Mouse (Mus musculus) bone marrow, adult 2 months (tissue): Measurements from ENCODE around the gene Cfdp1. TPM values are rescaled to one million over a fixed set of nuclear protein-coding genes. Genes with fewer than 3 reads are reported as not detected.

Experiments
- H3K27ac ChIP-seq: fragments of 200-500 bp; 2 replicates; pipeline ENCODE4 v1.5.1; 2012; ENCODE audit warnings: low read depth, mild to moderate bottlenecking, control low read depth, inconsistent platforms, low read length; ENCODE audit not compliant: control insufficient read depth, poor library complexity, insufficient read depth
- H3K4me1 ChIP-seq: fragments of 200-500 bp; 2 replicates; pipeline ENCODE4 v1.6.1; 2011; ENCODE audit warnings: low read length; ENCODE audit not compliant: control insufficient read depth, insufficient read depth
- H3K4me3 ChIP-seq: fragments of 200-500 bp; replicated peaks from 2 replicates; pipeline ENCODE3; 2011; ENCODE audit warnings: mild to moderate bottlenecking, low read depth, low read length, control low read depth; ENCODE audit not compliant: control insufficient read depth
- CTCF ChIP-seq: fragments of 200-500 bp; IDR thresholded peaks from 2 replicates; pipeline ENCODE4 v1.5.1; 2011; ENCODE audit warnings: low read length, control low read depth; ENCODE audit not compliant: control insufficient read depth, insufficient read depth
- POLR2A ChIP-seq: fragments of 200-500 bp; IDR thresholded peaks from 2 replicates; pipeline ENCODE4 v1.6.1; 2011; ENCODE audit warnings: low read depth, mild to moderate bottlenecking, control low read depth, low read length, borderline replicate concordance; ENCODE audit not compliant: control insufficient read depth
- WGBS: fragments of 180-500 bp; shearing (Covaris S2); methylation state at CpG from one replicate; pipeline ENCODE4 v1.1.7; 2018; 5-methylcytosine and 5-hydroxymethylcytosine counted together
- polyA plus RNA-seq: library from polyadenylated mRNA; stranded (reverse); fragments of >200 nt; gene quantifications from 2 replicates; pipeline ENCODE4 v1.2.4, GENCODE M21; 2011; ENCODE audit warnings: low replicate concordance; ENCODE audit not compliant: missing spikeins, insufficient read depth, insufficient read length

The Cfdp1 gene
- polyA plus RNA-seq, 1 experiment: 116 TPM

DNA sequence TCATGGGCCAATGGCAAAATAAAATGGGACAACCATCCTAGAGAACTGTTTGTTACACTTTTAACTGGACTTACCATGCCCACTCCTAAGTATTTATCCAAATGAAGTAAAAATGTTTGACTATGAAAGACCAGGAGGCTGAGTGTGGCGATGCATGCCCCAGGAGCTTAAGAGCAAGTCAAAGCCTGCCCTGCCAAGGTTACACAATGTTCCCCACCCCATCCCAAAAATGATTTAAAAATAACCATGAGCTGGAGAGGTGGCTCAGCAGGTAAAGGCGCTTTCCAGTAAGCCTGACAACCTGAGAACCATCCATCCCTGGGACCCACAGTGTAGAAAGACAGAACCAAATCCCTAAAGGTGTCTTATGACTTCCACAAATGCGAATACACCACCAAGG, 35.5 kb downstream of the Cfdp1 start:
- Histone ChIP-seq H3K4me1 (peaks cover 7% of the 10 kb centered on the region), H3K4me3 (no peak overlapping the region), H3K27ac (no peak overlapping the region)
- TF ChIP-seq POLR2A (no peak), CTCF (no peak)
- WGBS: 88% methylated on average over 3 of the region's 3 CpGs

DNA sequence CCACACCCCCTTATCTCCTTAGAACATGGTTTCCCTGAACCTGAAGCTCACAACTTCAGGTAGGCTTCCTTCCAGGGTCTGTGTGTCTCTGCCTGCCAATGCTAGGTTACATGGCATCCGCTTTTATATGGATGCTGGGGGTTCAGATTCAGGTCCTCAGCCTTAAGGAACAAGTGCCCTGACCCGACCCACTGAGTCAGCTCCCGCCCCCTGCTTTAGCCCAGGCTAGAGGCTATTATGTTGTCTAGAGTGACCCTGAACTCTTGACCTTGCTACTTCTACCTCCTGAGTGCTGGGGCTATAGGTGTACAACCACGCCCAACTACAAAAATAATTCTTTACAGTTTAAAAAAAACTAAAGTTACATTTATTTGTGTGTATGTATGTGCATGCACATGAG, 39.0 kb downstream of the Cfdp1 start:
- 88% methylated on average over 4 of the region's 4 CpGs for WGBS
- no peak for TF ChIP-seq POLR2A
- no peak for TF ChIP-seq CTCF
- H3K27ac ChIP-seq: no peak overlapping the region

GRCm38 (mm10) chr8:111813818-111814217, 40.3 kb downstream of the Cfdp1 start:
- no peak overlapping the region for H3K27ac ChIP-seq
- 81% methylated on average over 9 of the region's 9 CpGs for WGBS
- TF ChIP-seq POLR2A: no peak
- no peak for TF ChIP-seq CTCF
- no peaks in the 10 kb centered on the region; the same call in 1 of the 2 replicates for H3K4me1 ChIP-seq
- no peak overlapping the region for H3K4me3 ChIP-seq

More for the DNA sequence above, 39.0 kb downstream of the Cfdp1 start:
- H3K4me3 ChIP-seq: no peak overlapping the region
- H3K4me1 ChIP-seq: no peaks in the 10 kb centered on the region; the same call in 1 of the 2 replicates

DNA sequence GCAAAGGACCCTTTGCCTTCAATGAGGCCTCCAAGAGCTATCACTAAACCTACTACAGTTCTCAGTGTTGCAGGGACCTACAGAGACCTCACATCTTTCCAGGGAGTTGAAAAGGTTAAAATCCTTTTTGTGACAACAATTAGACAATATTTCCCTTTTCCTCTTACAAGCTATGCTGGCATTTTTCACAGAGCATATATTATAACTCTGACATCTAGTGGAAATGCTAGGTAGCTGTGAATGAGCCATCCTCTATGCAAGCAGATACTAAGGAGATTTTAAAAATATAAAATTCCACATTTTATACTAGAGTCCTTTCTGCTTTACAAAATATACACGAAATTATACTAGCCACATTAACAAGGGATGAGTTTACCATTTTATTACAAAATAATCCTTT, 41.3 kb downstream of the Cfdp1 start:
- Histone ChIP-seq H3K4me3 (no peak overlapping the region), H3K4me1 (no peaks in the 10 kb centered on the region; the same call in 1 of the 2 replicates), H3K27ac (no peak overlapping the region)
- WGBS: 68% methylated on average over 1 of the region's 1 CpGs
- TF ChIP-seq CTCF (no peak), POLR2A (no peak)

GRCm38 (mm10) chr8:111810656-111811336, 43.3 kb downstream of the Cfdp1 start:
- Histone ChIP-seq H3K4me1 (no peaks in the 10 kb centered on the region; the same call in 1 of the 2 replicates), H3K4me3 (no peak overlapping the region), H3K27ac (no peak overlapping the region)
- TF ChIP-seq POLR2A (no peak), CTCF (no peak)
- WGBS: 79% methylated on average over 2 of the region's 2 CpGs

DNA sequence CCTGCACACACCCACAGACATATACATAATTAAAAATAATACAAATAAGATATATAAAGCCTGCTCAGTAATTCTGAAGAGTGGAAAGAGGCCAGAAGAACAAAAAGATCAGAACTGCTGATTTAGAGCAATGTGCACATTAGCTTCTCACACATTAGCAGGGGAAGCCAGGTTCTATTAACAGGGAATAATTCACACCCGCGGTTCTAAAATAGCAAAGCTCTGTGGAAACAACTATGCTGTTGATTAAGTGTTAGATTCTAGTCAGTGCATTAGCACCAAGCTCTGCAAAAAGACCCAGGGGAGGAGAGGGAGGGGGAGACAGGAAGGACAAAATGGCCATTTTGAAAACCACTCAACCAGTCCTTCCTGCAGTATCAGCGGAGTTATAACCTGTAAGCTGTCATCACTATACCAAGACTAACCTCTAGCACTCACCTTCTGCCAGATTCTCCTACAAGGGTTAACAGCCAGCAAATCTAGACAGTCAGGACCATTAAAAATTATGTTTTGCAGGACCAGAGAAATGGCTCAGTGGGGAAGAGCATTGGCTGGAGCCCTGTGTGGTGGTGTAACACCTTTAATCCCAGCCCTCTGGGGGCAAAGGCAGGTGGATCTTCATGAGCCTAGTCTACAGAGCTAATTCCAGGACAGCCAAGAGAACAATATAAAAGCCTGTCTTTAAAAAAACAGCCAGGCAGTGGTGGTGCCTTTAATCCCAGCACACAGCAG, 45.0 kb downstream of the Cfdp1 start:
- H3K27ac ChIP-seq: no peak overlapping the region
- H3K4me1 ChIP-seq: no peaks in the 10 kb centered on the region; the same call in 1 of the 2 replicates
- H3K4me3 ChIP-seq: no peak overlapping the region
- 80% methylated on average over 3 of the region's 3 CpGs for WGBS
- TF ChIP-seq POLR2A (no peak), CTCF (no peak)

- WGBS: 96% methylated on average over 3 of the region's 3 CpGs
- Histone ChIP-seq H3K27ac (no peak overlapping the region), H3K4me3 (no peak overlapping the region), H3K4me1 (no peaks in the 10 kb centered on the region; the same call in 1 of the 2 replicates)
- TF ChIP-seq POLR2A (no peak), CTCF (no peak)
These were observed 46.1 kb downstream of the Cfdp1 start for GRCm38 (mm10) chr8:111808006-111808405.

DNA sequence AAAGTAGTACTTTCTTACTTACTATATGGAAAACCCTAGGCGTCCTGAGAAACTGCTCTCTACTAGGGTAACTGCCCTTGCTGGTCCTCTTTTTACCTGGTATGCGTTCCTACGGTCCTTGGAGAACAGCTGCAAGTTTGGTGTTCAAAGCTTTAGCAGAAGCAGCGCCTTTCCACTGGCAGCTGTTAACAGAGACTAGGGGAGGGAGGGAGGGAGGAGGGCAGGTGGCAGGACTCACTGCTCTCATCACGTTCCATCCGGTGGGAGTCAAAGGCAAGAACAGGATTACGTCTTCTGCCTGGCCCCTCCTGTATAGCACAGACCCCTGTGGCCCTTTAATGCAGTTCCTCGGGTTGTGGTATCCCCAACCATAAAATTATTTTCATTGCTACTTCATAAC, 50.7 kb downstream of the Cfdp1 start:
- Histone ChIP-seq H3K4me1 (no peaks in the 10 kb centered on the region), H3K27ac (no peak overlapping the region), H3K4me3 (no peak overlapping the region)
- TF ChIP-seq CTCF (no peak), POLR2A (no peak)
- 87% methylated on average over 8 of the region's 8 CpGs for WGBS

DNA sequence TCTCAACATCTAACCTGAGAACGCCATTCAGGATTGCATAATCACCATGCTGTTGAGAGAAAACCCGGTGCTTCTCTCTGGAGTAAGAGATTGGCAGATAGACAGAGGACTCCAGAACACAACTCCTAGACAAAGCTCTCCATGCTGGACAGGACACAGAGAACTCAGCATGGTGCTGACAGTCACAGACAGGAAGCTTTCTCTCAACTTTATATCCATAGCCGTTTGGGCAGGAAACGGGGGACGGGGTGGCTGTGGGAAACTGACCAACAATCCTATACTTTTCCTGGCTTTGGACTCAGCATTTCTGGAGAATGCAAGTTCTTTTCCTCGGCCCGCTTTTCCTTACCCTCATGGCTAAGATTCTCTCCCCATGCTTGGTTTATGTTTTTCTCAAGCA, 51.8 kb downstream of the Cfdp1 start:
- no peak overlapping the region for H3K4me3 ChIP-seq
- WGBS: 80% methylated on average over 7 of the region's 7 CpGs
- no peak overlapping the region for H3K27ac ChIP-seq
- no peaks in the 10 kb centered on the region for H3K4me1 ChIP-seq
- no peak for TF ChIP-seq CTCF
- no peak for TF ChIP-seq POLR2A
